Mouse (Mus musculus) heart, postnatal 0 days (tissue): ENCODE results near the gene Pi16. TPM values are rescaled to one million over a fixed set of nuclear protein-coding genes. Genes with fewer than 3 reads are reported as not detected.

ENCODE experiments used
- ATAC-seq: fragments of 200-750 bp; cut with Nextera tagmentation; 2 replicates; pipeline ENCODE4 v1.8.0; 2017; ENCODE audit warnings: low read depth, moderate number of reproducible peaks, moderate library complexity; ENCODE audit not compliant: insufficient read depth
- DNase-seq: peaks from one replicate; pipeline ENCODE4 v3.0.0-alpha.2; 2016; ENCODE audit warnings: low spot score
- H3K27ac ChIP-seq: fragments of 300-500 bp; sonication (generic); 2 replicates; pipeline ENCODE4 v1.5.1; 2014; ENCODE audit warnings: low read depth, mild to moderate bottlenecking
- H3K27me3 ChIP-seq: fragments of 300-500 bp; sonication (generic); 2 replicates; pipeline ENCODE4 v1.6.1; 2014; ENCODE audit warnings: low read length, mixed read lengths; ENCODE audit not compliant: control insufficient read depth, insufficient read depth
- H3K36me3 ChIP-seq: fragments of 300-500 bp; sonication (generic); replicated peaks from 2 replicates; pipeline ENCODE4 v1.6.1; 2014; ENCODE audit warnings: low read length, mixed read lengths; ENCODE audit not compliant: control insufficient read depth, insufficient read depth
- H3K4me1 ChIP-seq: fragments of 300-500 bp; sonication (generic); 2 replicates; pipeline ENCODE4 v1.6.1; 2014; ENCODE audit warnings: antibody characterized with exemption; ENCODE audit not compliant: control insufficient read depth, insufficient read depth
- H3K4me2 ChIP-seq: fragments of 300-500 bp; sonication (generic); 2 replicates; pipeline ENCODE4 v1.6.1; 2014; ENCODE audit warnings: low read depth, mild to moderate bottlenecking, low read length, moderate library complexity
- H3K4me3 ChIP-seq: fragments of 300-500 bp; sonication (generic); 2 replicates; pipeline ENCODE4 v1.5.1; 2014; ENCODE audit warnings: low read depth, low read length
- H3K9ac ChIP-seq: fragments of 300-500 bp; sonication (generic); replicated peaks from 2 replicates; pipeline ENCODE4 v1.6.1; 2014; ENCODE audit warnings: low read depth, low read length, mixed read lengths
- H3K9me3 ChIP-seq: fragments of 300-500 bp; sonication (generic); replicated peaks from 2 replicates; pipeline ENCODE4 v1.6.1; 2016; ENCODE audit warnings: low read length; ENCODE audit not compliant: control insufficient read depth
- CTCF ChIP-seq: IDR thresholded peaks from 2 replicates; pipeline ENCODE4 v1.5.1; 2016; ENCODE audit warnings: antibody characterized with exemption, control low read depth, low read depth
- EP300 ChIP-seq: IDR thresholded peaks from 2 replicates; pipeline ENCODE4 v1.6.1; 2016; ENCODE audit warnings: antibody characterized with exemption, low read depth
- WGBS: fragments of 180-500 bp; shearing (Covaris S2); extraction: QIAGEN DNeasy Blood & Tissue Kit; methylation state at CpG from one replicate; pipeline ENCODE4 v1.1.7; 2014; 5-methylcytosine and 5-hydroxymethylcytosine counted together
- polyA plus RNA-seq: library from polyadenylated mRNA; unstranded; fragments of >200 nt; fragmentation: Nextera tagmentation; extraction: Ambion mirVana; gene quantifications from 2 replicates; pipeline ENCODE4 v1.2.1, GENCODE M21; 2015
- total RNA-seq: library from RNA; depleted of rRNA; stranded (reverse); fragments of >200 nt; gene quantifications from 2 replicates; pipeline ENCODE4 v1.2.3, GENCODE M21; 2014; ENCODE audit warnings: low replicate concordance

The Pi16 gene
- total and polyA plus RNA-seq, 2 experiments from 2014 or later, result 4.5 to 12.4 TPM

DNA sequence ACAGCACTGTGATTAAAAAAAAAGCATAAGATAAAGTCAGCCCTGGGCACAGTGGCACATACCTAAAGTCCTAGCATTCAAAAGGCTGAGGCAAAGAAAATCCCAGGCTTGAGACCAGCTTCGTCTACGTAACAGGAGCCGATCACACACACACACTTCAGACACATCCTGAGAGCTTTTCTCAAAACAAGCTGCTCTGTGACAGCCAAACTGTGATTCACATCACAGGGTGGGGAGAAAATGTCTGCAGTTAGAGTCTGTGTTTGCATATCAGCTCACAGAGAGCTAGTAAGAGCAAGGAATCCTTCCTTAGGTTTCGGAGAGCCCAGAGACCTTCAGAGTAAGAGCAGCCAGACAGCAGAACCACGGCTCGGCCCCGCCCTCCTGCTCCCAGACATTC is 16.6 kb upstream of the Pi16 start:
- no peak for ATAC-seq
- H3K9me3 ChIP-seq, result no peaks in the 10 kb centered on the region
- no peak for DNase-seq
- no peak overlapping the region for H3K27ac ChIP-seq
- H3K36me3 ChIP-seq, result peaks cover 46% of the 10 kb centered on the region
- H3K4me2 ChIP-seq, result no peak overlapping the region
- WGBS, result 80% methylated on average over 7 of the region's 7 CpGs
- no peak overlapping the region for H3K9ac ChIP-seq
- TF ChIP-seq CTCF (no peak), EP300 (no peak)
- H3K4me3 ChIP-seq, result no peak overlapping the region
- peaks cover 14% of the 10 kb centered on the region; the same call in 1 of the 2 replicates for H3K4me1 ChIP-seq
- no peaks in the 10 kb centered on the region for H3K27me3 ChIP-seq

DNA sequence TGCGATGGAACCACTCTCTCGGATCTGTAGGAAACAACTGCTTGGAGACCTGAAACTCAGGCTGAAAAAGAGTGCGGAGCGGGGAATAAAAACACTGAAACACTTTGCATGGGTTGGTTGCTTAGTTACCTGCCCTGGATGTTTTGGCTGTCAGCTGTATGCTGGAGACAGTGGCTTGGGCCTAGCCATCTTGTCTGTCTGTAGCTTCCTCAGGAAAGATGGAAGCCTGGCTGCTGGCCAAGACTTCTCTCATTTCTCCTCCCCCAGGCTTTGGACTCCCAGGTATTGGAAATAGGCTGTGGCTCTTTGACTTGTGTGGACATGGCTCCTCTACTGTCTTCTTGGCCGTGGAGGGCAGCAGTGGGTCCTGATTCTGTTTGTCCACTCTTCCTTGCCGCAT is 16.1 kb upstream of the Pi16 start:
- Histone ChIP-seq H3K4me3 (no peak overlapping the region), H3K27ac (no peak overlapping the region), H3K4me1 (peaks cover 14% of the 10 kb centered on the region; the same call in 1 of the 2 replicates), H3K9ac (no peak overlapping the region), H3K9me3 (no peaks in the 10 kb centered on the region), H3K27me3 (no peaks in the 10 kb centered on the region), H3K36me3 (peaks cover 45% of the 10 kb centered on the region), H3K4me2 (no peak overlapping the region)
- no peak for DNase-seq
- WGBS, result 84% methylated on average over 6 of the region's 6 CpGs
- TF ChIP-seq EP300 (no peak), CTCF (no peak)
- no peak for ATAC-seq

DNA sequence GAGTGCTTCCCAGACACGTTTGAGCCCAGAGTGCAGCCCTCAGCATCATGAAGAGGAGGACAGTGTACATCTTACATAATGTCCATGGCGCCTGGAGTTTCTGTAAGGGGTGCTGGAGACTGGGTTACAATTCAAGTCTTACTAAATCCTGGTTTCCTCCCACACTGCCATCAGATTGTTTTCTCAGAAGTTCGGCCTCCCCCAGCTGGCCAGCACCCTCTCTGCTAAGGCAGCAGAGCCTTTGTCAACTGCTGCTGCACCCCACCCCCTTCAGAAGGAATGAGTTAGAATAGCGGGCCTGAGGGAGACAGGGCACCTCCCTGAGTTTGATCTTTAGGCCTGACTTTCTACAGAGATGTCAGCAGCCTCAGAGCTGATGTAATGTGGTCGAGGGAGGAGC is 15.3 kb upstream of the Pi16 start:
- WGBS, result 51% methylated on average over 5 of the region's 5 CpGs
- TF ChIP-seq CTCF (no peak), EP300 (no peak)
- H3K27ac ChIP-seq, result no peak overlapping the region
- DNase-seq (no peak), ATAC-seq (no peak)
- H3K9me3 ChIP-seq, result no peaks in the 10 kb centered on the region
- peaks cover 14% of the 10 kb centered on the region; the same call in 1 of the 2 replicates for H3K4me1 ChIP-seq
- no peak overlapping the region for H3K4me3 ChIP-seq
- H3K27me3 ChIP-seq, result no peaks in the 10 kb centered on the region
- H3K4me2 ChIP-seq, result no peak overlapping the region
- peaks cover 38% of the 10 kb centered on the region for H3K36me3 ChIP-seq
- no peak overlapping the region for H3K9ac ChIP-seq

DNA sequence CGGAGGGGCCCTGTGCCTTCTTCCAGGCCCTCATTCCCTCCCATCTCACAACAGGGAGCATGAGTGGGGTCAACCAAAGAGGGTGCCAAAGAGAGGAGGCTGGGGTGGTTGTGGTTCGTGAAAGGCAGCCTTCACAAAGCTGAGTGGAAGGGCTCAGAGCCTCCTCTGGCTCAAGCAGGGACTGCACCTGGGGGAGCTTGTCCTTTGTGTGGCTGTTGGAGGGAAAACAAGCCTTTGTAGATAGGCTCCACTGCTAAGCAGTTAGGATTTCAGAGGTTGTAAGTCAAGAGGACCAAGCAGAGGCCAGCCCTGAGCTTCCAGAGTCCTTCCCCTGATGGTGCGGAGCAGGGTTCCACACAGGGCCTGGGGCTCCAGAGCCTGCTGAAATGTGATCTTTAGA is 14.4 kb upstream of the Pi16 start:
- no peak; the same call in 1 of the 2 replicates for ATAC-seq
- Histone ChIP-seq H3K27ac (no peak overlapping the region), H3K4me1 (peaks cover 14% of the 10 kb centered on the region; the same call in 1 of the 2 replicates), H3K27me3 (no peaks in the 10 kb centered on the region), H3K9me3 (no peaks in the 10 kb centered on the region), H3K36me3 (peaks cover 29% of the 10 kb centered on the region), H3K4me3 (no peak overlapping the region), H3K4me2 (no peak overlapping the region), H3K9ac (no peak overlapping the region)
- no peak for DNase-seq
- WGBS, result 56% methylated on average over 3 of the region's 3 CpGs
- peak; percentile 33 for TF ChIP-seq CTCF
- TF ChIP-seq EP300, result no peak

DNA sequence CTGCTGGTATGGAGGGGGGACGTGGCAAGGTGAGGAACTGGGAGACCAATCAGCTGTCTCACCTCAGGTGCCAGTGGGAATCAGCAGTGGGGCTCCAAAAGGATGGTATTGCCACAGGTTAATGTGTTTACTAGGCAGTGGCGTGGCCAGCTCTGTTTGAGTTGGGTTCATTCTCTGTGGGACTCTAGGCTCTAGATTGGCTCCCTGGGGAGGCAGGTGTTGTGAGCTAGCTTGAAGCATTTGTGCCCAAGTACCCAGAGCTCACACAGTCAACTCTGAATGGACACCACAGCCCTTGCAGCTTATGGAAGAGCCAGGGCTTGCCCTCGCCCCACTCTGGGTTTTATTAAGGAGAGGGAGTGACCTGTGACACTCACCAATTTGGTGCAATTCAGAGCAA is 13.6 kb upstream of the Pi16 start:
- no peak for ATAC-seq
- no peak overlapping the region for H3K27ac ChIP-seq

More for the DNA sequence above, 13.6 kb upstream of the Pi16 start:
- H3K4me1 ChIP-seq, result peaks cover 14% of the 10 kb centered on the region; the same call in 1 of the 2 replicates
- H3K27me3 ChIP-seq, result no peaks in the 10 kb centered on the region
- H3K9ac ChIP-seq, result no peak overlapping the region
- DNase-seq, result no peak
- WGBS, result 77% methylated on average over 3 of the region's 3 CpGs
- H3K9me3 ChIP-seq, result no peaks in the 10 kb centered on the region
- H3K4me2 ChIP-seq, result no peak overlapping the region
- TF ChIP-seq EP300 (no peak), CTCF (no peak)
- H3K36me3 ChIP-seq, result peaks cover 23% of the 10 kb centered on the region
- H3K4me3 ChIP-seq, result no peak overlapping the region
